Mouse (Mus musculus) embryonic facial prominence, embryonic 14.5 days (tissue): ENCODE results near the gene Mrpl30. TPM values are rescaled to one million over a fixed set of nuclear protein-coding genes. Genes with fewer than 3 reads are reported as not detected.

Experiments
- ATAC-seq: fragments of 200-750 bp; cut with Nextera tagmentation; 2 replicates; pipeline ENCODE4 v1.8.0; 2017; ENCODE audit warnings: low read depth, moderate number of reproducible peaks, moderate TSS enrichment
- DNase-seq: peaks from one replicate; pipeline ENCODE4 v3.0.0-alpha.2; 2015; ENCODE audit warnings: low spot score
- H3K27ac ChIP-seq: fragments of 300-500 bp; sonication (generic); replicated peaks from 2 replicates; pipeline ENCODE4 v1.5.1; 2014; ENCODE audit warnings: low read depth, mild to moderate bottlenecking, low read length, moderate library complexity
- H3K27me3 ChIP-seq: fragments of 300-500 bp; sonication (generic); replicated peaks from 2 replicates; pipeline ENCODE4 v1.6.1; 2014; ENCODE audit warnings: low read length; ENCODE audit not compliant: control insufficient read depth, insufficient read depth
- H3K36me3 ChIP-seq: fragments of 300-500 bp; sonication (generic); 2 replicates; pipeline ENCODE4 v1.6.1; 2014; ENCODE audit warnings: low read length, mixed read lengths; ENCODE audit not compliant: control insufficient read depth, insufficient read depth
- H3K4me1 ChIP-seq: fragments of 300-500 bp; sonication (generic); 2 replicates; pipeline ENCODE4 v1.6.1; 2014; ENCODE audit warnings: antibody characterized with exemption, low read length; ENCODE audit not compliant: control insufficient read depth, insufficient read depth
- H3K4me2 ChIP-seq: fragments of 300-500 bp; sonication (generic); 2 replicates; pipeline ENCODE4 v1.6.1; 2014; ENCODE audit warnings: low read depth, mild to moderate bottlenecking, low read length, moderate library complexity, mixed read lengths
- H3K4me3 ChIP-seq: fragments of 300-500 bp; sonication (generic); 2 replicates; pipeline ENCODE4 v1.5.1; 2014; ENCODE audit warnings: low read depth, mild to moderate bottlenecking, low read length
- H3K9ac ChIP-seq: fragments of 300-500 bp; sonication (generic); 2 replicates; pipeline ENCODE4 v1.6.1; 2014; ENCODE audit warnings: low read depth, mild to moderate bottlenecking, low read length, moderate library complexity, mixed read lengths
- H3K9me3 ChIP-seq: fragments of 300-500 bp; sonication (generic); 2 replicates; pipeline ENCODE4 v1.6.1; 2016; ENCODE audit warnings: low read length; ENCODE audit not compliant: control insufficient read depth
- WGBS: fragments of 180-500 bp; shearing (Covaris S2); extraction: QIAGEN DNeasy Blood & Tissue Kit; methylation state at CpG from one replicate; pipeline ENCODE4 v1.1.7; 2014; 5-methylcytosine and 5-hydroxymethylcytosine counted together
- polyA plus RNA-seq: library from polyadenylated mRNA; unstranded; fragments of >200 nt; fragmentation: Nextera tagmentation; extraction: Ambion mirVana; gene quantifications from 2 replicates; pipeline ENCODE4 v1.2.1, GENCODE M21; 2014

The Mrpl30 gene
- polyA plus RNA-seq, 1 experiment from 2014 or later, result 284 TPM

DNA sequence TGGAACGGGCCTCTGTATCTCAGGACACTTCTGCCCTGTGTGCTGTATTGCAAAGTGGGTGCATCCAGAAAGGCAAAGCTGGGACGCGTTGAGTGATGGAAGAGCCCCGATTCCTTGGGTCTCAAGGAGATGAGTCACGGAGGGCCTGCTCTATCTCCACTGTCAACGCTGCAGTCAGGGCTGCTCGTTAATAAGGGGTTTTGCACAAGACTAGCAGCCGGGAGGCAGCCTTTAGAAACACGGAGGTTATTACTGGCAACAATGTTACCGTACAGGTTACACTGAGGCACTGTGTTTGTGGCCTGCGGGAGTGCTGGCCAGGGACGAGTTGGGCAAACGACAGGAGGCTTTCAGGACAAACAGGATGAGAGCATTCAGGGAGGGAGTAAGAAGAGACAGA, 27.4 kb downstream of the Mrpl30 start:
- ATAC-seq (no peak), DNase-seq (no peak)
- no peaks in the 10 kb centered on the region for H3K4me1 ChIP-seq
- no peak overlapping the region for H3K9ac ChIP-seq
- no peaks in the 10 kb centered on the region for H3K36me3 ChIP-seq
- no peak overlapping the region for H3K4me3 ChIP-seq
- WGBS, result 65% methylated on average over 13 of the region's 13 CpGs
- no peak overlapping the region for H3K27ac ChIP-seq
- H3K9me3 ChIP-seq, result no peaks in the 10 kb centered on the region
- H3K27me3 ChIP-seq, result no peaks in the 10 kb centered on the region
- no peak overlapping the region for H3K4me2 ChIP-seq

GRCm38 (mm10) chr1:37918096-37918495, 27.8 kb downstream of the Mrpl30 start:
- no peaks in the 10 kb centered on the region for H3K36me3 ChIP-seq
- no peak overlapping the region for H3K4me2 ChIP-seq
- WGBS, result 77% methylated on average over 6 of the region's 6 CpGs
- H3K27ac ChIP-seq, result no peak overlapping the region
- no peak overlapping the region for H3K4me3 ChIP-seq
- H3K9ac ChIP-seq, result no peak overlapping the region
- no peak for DNase-seq
- no peaks in the 10 kb centered on the region for H3K27me3 ChIP-seq
- H3K4me1 ChIP-seq, result no peaks in the 10 kb centered on the region
- no peaks in the 10 kb centered on the region for H3K9me3 ChIP-seq
- ATAC-seq, result no peak

DNA sequence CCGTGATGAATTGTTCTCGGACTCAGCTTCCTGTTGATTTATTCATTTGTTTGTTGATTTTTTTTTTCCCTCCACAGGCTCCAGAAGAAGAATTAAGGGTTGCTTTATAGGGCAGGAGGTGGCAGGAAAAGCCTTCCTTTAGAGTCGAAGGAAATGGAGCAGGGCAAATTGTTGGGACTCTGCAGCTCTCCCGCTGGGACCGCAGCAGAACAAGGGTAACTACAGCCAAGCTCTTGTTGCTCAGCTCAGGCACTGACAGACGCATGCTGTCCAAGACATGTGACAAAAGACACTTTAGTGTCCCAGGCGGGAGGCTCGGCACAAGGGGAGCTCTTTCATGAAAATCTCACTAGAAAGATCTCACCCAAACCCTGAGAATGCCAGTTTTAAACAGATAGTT, 32.3 kb downstream of the Mrpl30 start:
- 41% methylated on average over 8 of the region's 8 CpGs for WGBS
- ATAC-seq, result no peak
- H3K9ac ChIP-seq, result no peak overlapping the region

GRCm38 (mm10) chr1:37925971-37926370, 35.7 kb downstream of the Mrpl30 start:
- Histone ChIP-seq H3K4me2 (no peak overlapping the region), H3K9ac (no peak overlapping the region), H3K4me1 (no peaks in the 10 kb centered on the region), H3K27ac (no peak overlapping the region), H3K9me3 (no peaks in the 10 kb centered on the region), H3K36me3 (no peaks in the 10 kb centered on the region), H3K27me3 (no peaks in the 10 kb centered on the region), H3K4me3 (no peak overlapping the region)
- DNase-seq (no peak), ATAC-seq (no peak)
- WGBS, result 78% methylated on average over 8 of the region's 8 CpGs

More for the DNA sequence above, 32.3 kb downstream of the Mrpl30 start:
- H3K4me2 ChIP-seq, result no peak overlapping the region
- H3K27ac ChIP-seq, result no peak overlapping the region
- H3K4me1 ChIP-seq, result no peaks in the 10 kb centered on the region
- no peaks in the 10 kb centered on the region for H3K27me3 ChIP-seq
- H3K36me3 ChIP-seq, result no peaks in the 10 kb centered on the region
- no peak overlapping the region for H3K4me3 ChIP-seq
- DNase-seq, result no peak
- H3K9me3 ChIP-seq, result no peaks in the 10 kb centered on the region

DNA sequence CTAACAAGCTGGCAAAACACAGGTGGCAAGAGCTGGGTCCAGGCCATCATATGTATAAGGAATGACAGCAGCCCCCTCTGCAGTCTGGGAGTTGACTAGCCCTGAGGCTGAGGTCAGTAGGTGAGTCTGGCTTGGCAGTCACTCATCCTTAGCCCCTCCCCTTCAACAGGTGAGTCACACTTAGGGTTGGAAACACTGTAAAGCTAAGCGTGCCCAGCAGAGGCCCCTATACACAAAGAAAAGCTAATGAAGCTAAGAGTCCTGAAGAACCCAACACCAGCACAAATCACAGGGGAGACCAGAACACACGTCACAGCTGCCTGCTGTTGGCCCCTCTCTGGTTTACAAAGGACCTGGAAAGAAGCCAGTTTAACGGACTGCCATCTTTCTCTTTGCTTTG, 41.5 kb downstream of the Mrpl30 start:
- Histone ChIP-seq H3K27ac (no peak overlapping the region), H3K4me2 (no peak overlapping the region), H3K4me1 (no peaks in the 10 kb centered on the region), H3K27me3 (no peaks in the 10 kb centered on the region), H3K9ac (no peak overlapping the region), H3K9me3 (no peaks in the 10 kb centered on the region), H3K36me3 (no peaks in the 10 kb centered on the region), H3K4me3 (no peak overlapping the region)
- ATAC-seq (peak; percentile 70; the same call in 1 of the 2 replicates), DNase-seq (peak; percentile 45)
- 20% methylated on average over 3 of the region's 3 CpGs for WGBS

Other genes starting within 250 kb of the Mrpl30 start
- 4.6 and 6.5 TPM in 2 replicates for gene 2010300C02Rik, start 170.4 kb upstream of the Mrpl30 start, polyA plus RNA-seq
- 5.3 and 7.2 TPM in 2 replicates for gene Tsga10, start 24.0 kb upstream of the Mrpl30 start, polyA plus RNA-seq
- gene Lipt1, start 18.7 kb upstream of the Mrpl30 start, polyA plus RNA-seq, result 9.6 TPM in 2 replicates
- 22.1 and 22.6 TPM in 2 replicates for gene Mitd1, start 66 bp upstream of the Mrpl30 start, polyA plus RNA-seq
- gene Lyg2, start 26.0 kb downstream of the Mrpl30 start, polyA plus RNA-seq, result 0.11 TPM in 1 of 2 replicates, not detected in the other
- not detected in 2 replicates for gene Lyg1, start 67.3 kb downstream of the Mrpl30 start, polyA plus RNA-seq
- 125 and 130 TPM in 2 replicates for gene Txndc9, start 107.4 kb downstream of the Mrpl30 start, polyA plus RNA-seq
- 24.5 and 25.1 TPM in 2 replicates for gene Eif5b, start 107.5 kb downstream of the Mrpl30 start, polyA plus RNA-seq
- gene Rev1, start 239.3 kb downstream of the Mrpl30 start, polyA plus RNA-seq, result 20.6 and 27.7 TPM in 2 replicates